Mouse (Mus musculus) G1E (cell line): ENCODE data around the gene Upk3bl. TPM values are rescaled to one million over a fixed set of nuclear protein-coding genes. Genes with fewer than 3 reads are reported as not detected.

ENCODE experiments used
- ATAC-seq: 2 replicates; pipeline ENCODE4 v1.8.0; 2016; ENCODE audit warnings: mild to moderate bottlenecking; ENCODE audit not compliant: insufficient number of reproducible peaks, poor library complexity, low FRiP score, severe bottlenecking; ENCODE audit errors: extremely low read depth
- DNase-seq: peaks from one replicate; pipeline ENCODE4 v3.0.0; 2012; ENCODE audit warnings: low spot score
- H3K27me3 ChIP-seq: 2 replicates; pipeline ENCODE4 v1.6.1; 2012; ENCODE audit warnings: mild to moderate bottlenecking, low read length, inconsistent platforms; ENCODE audit not compliant: insufficient read depth
- H3K36me3 ChIP-seq: replicated peaks from 2 replicates; pipeline ENCODE3; 2012; ENCODE audit warnings: mild to moderate bottlenecking, inconsistent platforms
- H3K4me1 ChIP-seq: 2 replicates; pipeline ENCODE4 v1.6.1; 2012; ENCODE audit warnings: low read depth, low read length, inconsistent platforms, mixed read lengths; ENCODE audit not compliant: insufficient read depth
- H3K4me3 ChIP-seq: 2 replicates; pipeline ENCODE4 v1.5.1; 2012; ENCODE audit warnings: low read depth, mild to moderate bottlenecking, inconsistent platforms, low read length, moderate library complexity, mixed read lengths
- H3K9me3 ChIP-seq: replicated peaks from 2 replicates; pipeline ENCODE4 v1.6.1; 2012; ENCODE audit warnings: inconsistent platforms
- CTCF ChIP-seq: IDR thresholded peaks from 2 replicates; pipeline ENCODE4 v1.5.1; 2012; ENCODE audit warnings: low read depth, low read length, inconsistent platforms, mixed read lengths
- GATA1 ChIP-seq: IDR thresholded peaks from 2 replicates; pipeline ENCODE4 v1.6.1; 2012; ENCODE audit warnings: borderline replicate concordance, low read length, inconsistent platforms, mixed read lengths
- GATA2 ChIP-seq: IDR thresholded peaks from 2 replicates; pipeline ENCODE4 v1.6.1; 2012; ENCODE audit warnings: low read depth, low read length, inconsistent platforms, borderline replicate concordance
- POLR2AphosphoS5 ChIP-seq: IDR thresholded peaks from 2 replicates; pipeline ENCODE4 v1.6.1; 2012; ENCODE audit warnings: low read depth, low read length, inconsistent platforms; ENCODE audit not compliant: insufficient replicate concordance
- TAL1 ChIP-seq: conservative IDR thresholded peaks from 2 replicates; pipeline ENCODE4 v1.6.1; 2012; ENCODE audit warnings: low read depth, low read length, inconsistent platforms, mixed read lengths
- polyA plus RNA-seq: library from polyadenylated mRNA; stranded (reverse); fragments of >175 nt; gene quantifications from 2 replicates; pipeline ENCODE4 v1.2.3, GENCODE M21; 2012
- total RNA-seq, 2 experiments: library from RNA; stranded (forward) in 1 of 2; stranded (reverse) in 1 of 2; fragments of 200-1000 nt in 1 of 2; fragments of >200 nt in 1 of 2; fragmentation: Nextera tagmentation in 1 of 2; gene quantifications; 2 replicates each; pipeline ENCODE4 v1.2.3; 2014 to 2017

Gene Upk3bl
- total and polyA plus RNA-seq, 3 experiments = not detected

DNA sequence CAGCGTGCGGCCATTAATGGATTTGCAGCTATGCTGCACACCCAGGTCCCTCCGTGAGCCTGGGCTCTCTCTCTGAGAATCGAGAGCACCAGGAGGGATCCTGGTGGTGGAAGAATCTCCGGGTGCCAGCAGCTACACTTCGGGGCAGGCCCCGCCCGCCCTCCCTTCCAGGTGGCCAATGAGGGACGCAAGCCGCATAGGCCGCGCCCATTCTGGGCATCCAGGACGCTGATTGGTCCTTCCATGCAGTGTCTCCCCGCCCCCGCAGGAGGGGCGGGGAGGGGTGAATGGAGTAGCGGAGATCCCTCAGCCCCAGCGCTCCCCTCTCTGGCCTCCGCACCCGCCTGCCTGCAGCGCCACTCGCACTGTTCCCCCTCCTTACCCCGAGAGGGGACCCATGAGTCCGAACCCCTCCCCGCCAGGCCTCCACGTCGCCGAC, 29.4 kb downstream of the Upk3bl start, which contains the start of gene Rasa4:
Rasa4 (plus strand) TSS at position 248 of the 439 bp plus-strand sequence.
- H3K4me1 ChIP-seq = peaks cover 21% of the 10 kb centered on the region
- no peaks in the 10 kb centered on the region for H3K9me3 ChIP-seq
- peak within 1 kb of the TSS; percentile 69 for H3K4me3 ChIP-seq
- H3K36me3 ChIP-seq = no peaks in the 10 kb centered on the region
- H3K27me3 ChIP-seq = peaks cover 37% of the 10 kb centered on the region
- TF ChIP-seq TAL1 (no peak), GATA1 (no peak), CTCF (no peak), POLR2AphosphoS5 (no peak), GATA2 (no peak)
- DNase-seq (peak; percentile 95), ATAC-seq (peak; percentile 99)

DNA sequence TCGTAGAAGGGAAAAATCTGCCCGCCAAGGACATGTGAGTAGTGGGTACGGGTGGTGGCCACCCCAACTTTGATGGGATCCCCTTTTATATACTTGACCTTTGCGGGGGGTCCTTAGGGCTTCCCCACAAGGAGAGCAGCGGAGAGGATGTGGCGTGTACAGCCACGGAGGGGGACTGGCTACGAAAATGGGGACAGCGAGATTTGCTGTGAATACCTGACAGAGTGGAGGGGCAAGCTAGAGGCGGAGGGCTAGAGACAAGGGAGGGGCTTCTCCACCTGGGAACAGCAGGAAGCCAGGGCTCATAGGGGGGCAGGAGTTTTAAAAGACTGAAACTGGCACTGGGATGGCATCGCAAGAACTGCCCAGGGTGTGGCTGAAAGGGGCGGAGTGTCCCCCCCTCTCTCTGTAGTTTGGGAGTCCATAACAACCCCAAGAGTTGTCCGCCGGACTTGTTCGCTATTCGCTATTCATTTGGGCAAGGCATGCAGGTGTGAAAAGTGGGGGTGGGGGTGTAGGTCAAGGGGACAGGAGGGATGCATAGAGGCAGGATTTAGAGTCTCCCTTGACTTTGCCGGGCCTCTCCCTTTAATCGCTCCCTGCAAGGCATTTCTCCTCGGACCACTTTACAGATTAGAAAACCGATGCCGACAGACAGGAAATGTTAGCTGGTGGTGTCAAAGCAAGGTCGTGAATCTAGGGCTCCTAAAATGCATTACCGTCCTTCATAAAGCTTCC, 30.0 kb downstream of the Upk3bl start:
- Histone ChIP-seq H3K4me3 (peak overlapping the region; percentile 69), H3K9me3 (no peaks in the 10 kb centered on the region), H3K4me1 (peaks cover 21% of the 10 kb centered on the region), H3K36me3 (no peaks in the 10 kb centered on the region), H3K27me3 (peaks cover 38% of the 10 kb centered on the region)
- TF ChIP-seq TAL1 (no peak), CTCF (no peak), GATA2 (no peak), POLR2AphosphoS5 (no peak)
- ATAC-seq = no peak
- DNase-seq = no peak

DNA sequence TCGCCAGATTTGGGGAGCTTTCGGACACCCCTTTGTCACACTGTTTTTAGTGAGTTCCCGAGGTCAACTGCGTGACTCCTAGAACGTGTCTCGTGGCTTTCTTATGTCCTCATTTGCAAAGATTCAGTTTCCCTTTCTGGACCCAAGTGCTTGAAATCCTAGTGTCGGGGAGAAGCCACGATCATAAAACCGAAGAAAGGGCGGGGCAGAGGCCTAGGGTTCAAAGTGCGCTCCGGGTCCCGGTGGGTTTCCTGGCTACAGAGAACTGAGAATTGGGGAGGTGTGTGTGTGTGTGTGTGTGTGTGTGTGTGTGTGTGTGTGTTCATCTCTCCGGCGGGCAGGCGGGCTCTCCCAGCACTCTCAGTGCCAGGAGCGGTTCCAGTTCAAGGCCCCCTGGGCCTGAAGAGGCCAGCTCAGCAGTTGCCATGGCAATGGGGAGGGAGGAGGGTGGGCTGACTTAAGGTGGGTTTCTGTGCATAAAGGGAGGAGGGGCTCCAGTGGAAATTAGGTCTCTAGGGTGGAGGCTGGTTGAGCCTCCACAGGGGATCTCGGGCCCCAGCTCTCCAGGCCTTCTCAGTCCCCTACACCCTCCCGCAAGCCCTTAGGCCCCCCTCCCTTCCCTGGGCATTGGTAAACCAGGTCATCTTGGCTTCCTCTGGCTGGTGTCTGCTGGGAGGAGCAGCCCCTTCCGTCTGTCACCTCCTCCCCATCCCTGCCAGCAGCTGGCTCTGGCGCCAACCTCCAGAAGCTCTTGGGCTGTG, 30.8 kb downstream of the Upk3bl start:
- H3K4me1 ChIP-seq = peaks cover 21% of the 10 kb centered on the region
- DNase-seq = no peak
- H3K36me3 ChIP-seq = no peaks in the 10 kb centered on the region
- no peak for ATAC-seq
- no peaks in the 10 kb centered on the region for H3K9me3 ChIP-seq
- H3K27me3 ChIP-seq = peaks cover 38% of the 10 kb centered on the region
- TF ChIP-seq CTCF (no peak), TAL1 (no peak), GATA1 (no peak), GATA2 (no peak), POLR2AphosphoS5 (no peak)
- no peak overlapping the region for H3K4me3 ChIP-seq

DNA sequence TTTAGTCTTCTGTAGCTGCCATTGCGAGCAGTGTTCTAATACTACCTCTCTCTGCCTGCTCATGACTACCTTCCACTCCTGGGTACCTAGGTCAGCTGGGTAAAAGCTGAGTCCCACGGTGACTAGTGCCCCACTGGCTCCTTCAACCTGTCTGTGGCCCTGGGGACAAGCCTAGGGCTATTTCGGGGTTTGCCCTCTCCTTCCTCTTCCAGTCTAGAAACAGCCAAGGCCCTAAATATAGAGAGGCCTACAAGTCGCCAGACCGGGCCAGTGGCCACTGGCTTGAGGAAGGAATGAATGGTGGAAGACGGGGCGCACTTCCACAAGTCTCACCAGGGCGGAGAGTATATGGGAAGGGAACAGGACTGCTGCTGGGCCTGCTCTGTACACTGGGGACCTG, 32.0 kb downstream of the Upk3bl start:
- no peaks in the 10 kb centered on the region for H3K36me3 ChIP-seq
- peaks cover 46% of the 10 kb centered on the region for H3K27me3 ChIP-seq
- no peaks in the 10 kb centered on the region for H3K9me3 ChIP-seq
- H3K4me1 ChIP-seq = peaks cover 21% of the 10 kb centered on the region
- no peak overlapping the region for H3K4me3 ChIP-seq
- DNase-seq = no peak
- TF ChIP-seq GATA2 (no peak), POLR2AphosphoS5 (no peak), CTCF (no peak), TAL1 (no peak), GATA1 (no peak)
- no peak for ATAC-seq

DNA sequence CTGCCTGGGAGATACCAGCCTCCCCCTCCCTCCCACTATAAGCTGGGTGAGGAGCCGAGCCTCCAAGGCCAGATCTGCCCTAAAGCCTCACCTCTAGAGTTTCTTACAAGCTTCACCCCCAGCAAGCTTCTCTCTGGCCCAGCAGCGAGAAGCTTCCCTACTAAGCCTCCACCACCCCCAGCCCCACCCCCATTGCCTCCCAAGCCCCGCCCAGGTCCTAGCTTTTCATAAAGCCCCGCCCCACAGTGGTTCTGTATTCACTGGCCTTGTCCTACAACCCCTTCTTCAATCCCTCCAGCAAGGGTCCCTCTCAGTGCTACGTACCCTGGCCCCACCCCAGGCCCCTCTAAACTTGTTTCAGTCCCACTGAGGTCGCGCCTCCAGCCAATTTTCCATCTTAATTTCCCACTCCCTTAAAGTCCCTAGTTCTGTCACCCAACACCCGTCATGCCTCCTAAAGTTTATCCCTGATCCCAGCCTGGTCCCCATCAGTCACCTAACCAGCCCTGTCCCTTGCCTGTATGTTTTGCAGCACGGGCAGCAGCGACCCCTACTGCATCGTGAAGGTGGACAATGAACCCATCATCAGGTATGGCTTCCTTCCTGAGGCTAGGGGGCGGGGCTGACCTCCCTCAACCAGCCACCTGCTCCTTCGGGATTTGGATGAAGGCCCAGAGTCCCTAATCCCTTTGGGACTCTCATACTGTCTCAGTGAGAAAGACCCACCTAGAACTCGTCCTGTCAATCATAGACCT, 34.7 kb downstream of the Upk3bl start:
- no peak for DNase-seq
- Histone ChIP-seq H3K4me3 (no peak overlapping the region), H3K36me3 (no peaks in the 10 kb centered on the region), H3K27me3 (peaks cover 53% of the 10 kb centered on the region), H3K4me1 (peaks cover 13% of the 10 kb centered on the region), H3K9me3 (no peaks in the 10 kb centered on the region)
- ATAC-seq = no peak
- TF ChIP-seq TAL1 (no peak), CTCF (no peak), GATA2 (no peak), POLR2AphosphoS5 (no peak), GATA1 (no peak)

DNA sequence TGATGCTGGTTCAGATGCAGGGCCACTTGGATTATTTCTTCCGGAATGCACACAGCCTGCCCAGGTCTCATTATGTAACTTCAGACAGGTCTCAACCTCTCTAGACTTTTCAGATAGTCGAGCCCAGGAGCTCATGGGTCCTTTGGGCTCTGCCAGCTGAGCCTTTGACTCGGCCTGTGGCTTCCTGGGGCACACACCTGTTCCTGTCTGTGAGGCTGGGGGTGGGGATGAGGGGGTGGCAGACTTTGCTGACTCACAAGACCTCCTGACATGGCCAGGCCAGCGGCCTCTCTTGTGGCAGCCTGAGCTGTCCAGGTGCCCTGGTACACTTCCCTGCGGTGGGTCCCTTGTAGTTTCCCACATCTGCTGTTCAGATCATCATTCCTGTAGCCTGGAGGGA, 37.6 kb downstream of the Upk3bl start:
- no peak overlapping the region for H3K4me3 ChIP-seq
- H3K36me3 ChIP-seq = no peaks in the 10 kb centered on the region
- H3K9me3 ChIP-seq = no peaks in the 10 kb centered on the region
- no peak for DNase-seq
- no peak for ATAC-seq
- peaks cover 38% of the 10 kb centered on the region for H3K27me3 ChIP-seq
- no peaks in the 10 kb centered on the region for H3K4me1 ChIP-seq
- TF ChIP-seq GATA2 (no peak), POLR2AphosphoS5 (no peak), CTCF (no peak), GATA1 (no peak), TAL1 (no peak)
